Mouse (Mus musculus) ES-E14 (cell line): ENCODE data around the gene Ube2z.

ENCODE experiments used
- HCFC1 ChIP-seq: IDR thresholded peaks from 2 replicates; pipeline ENCODE4 v1.6.1; 2012; ENCODE audit warnings: low read length, inconsistent platforms, borderline replicate concordance; ENCODE audit not compliant: insufficient read depth
- MAFK ChIP-seq: IDR thresholded peaks from 2 replicates; pipeline ENCODE4 v1.6.1; 2014; ENCODE audit warnings: mild to moderate bottlenecking, low read depth, low read length, inconsistent platforms; ENCODE audit not compliant: insufficient read depth
- ZC3H11A ChIP-seq: IDR thresholded peaks from 2 replicates; pipeline ENCODE4 v1.6.1; 2012; ENCODE audit warnings: low read depth, mild to moderate bottlenecking, inconsistent platforms, low read length, borderline replicate concordance

DNA sequence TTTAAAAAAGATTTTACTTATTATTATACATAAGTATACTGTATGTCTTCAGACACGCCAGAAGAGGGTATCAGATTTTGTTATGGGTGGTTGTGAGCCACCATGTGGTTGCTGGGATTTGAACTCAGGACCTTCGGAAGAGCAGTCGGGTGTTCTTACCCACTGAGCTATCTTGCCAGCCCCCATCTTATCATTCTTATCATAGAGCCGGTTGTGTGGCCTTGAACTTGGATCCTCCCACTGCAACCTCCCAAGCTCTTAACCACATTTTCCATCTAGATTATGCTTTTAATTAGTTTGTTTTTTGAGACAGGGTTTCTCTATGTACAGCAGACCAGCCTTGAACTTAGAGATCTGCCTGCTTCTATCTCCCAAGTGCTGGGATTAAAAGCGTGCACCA lies 27.7 kb downstream of the Ube2z start:
- TF ChIP-seq MAFK (no peak), HCFC1 (no peak), ZC3H11A (no peak)
